20 mouse cellular contexts compared by ENCODE assay signal in genomic region chr7:96730360-96730759, GRCm38 (mm10).
DNase-seq lines count a peak whose midpoint lies in the region.
"Had no signal": no experiment of that assay in that cellular context is flagged by ENCODE, and none has a peak within 500 bp of the region (broad histone marks: within the 10 kb centered on the region; RNA-seq: fewer than 3 reads in every experiment).

No protein-coding gene starts in this region.

- no peaks in the 10 kb centered on the region for H3K9me3 ChIP-seq in heart, embryonic 10.5 days
- H3K9me3 ChIP-seq: heart, embryonic 13.5 days; limb, embryonic 12.5 days; neural tube, embryonic 13.5 days had no signal

- H3K36me3 ChIP-seq in heart, embryonic 10.5 days = peaks cover 5% of the 10 kb centered on the region; the same call in 1 of the 2 replicates
- H3K36me3 ChIP-seq: heart, embryonic 13.5 days had no signal

- intact Hi-C loops in left cerebral cortex, postnatal 14 days (cut with DNase I) = no loop called here

- WGBS in heart, embryonic 10.5 days = 78% methylated on average over 1 of the region's 1 CpGs

- H3K27ac ChIP-seq in heart, embryonic 10.5 days = no peak overlapping the region
- H3K27ac ChIP-seq: heart, embryonic 13.5 days; hindbrain, embryonic 14.5 days; limb, embryonic 12.5 days; neural tube, embryonic 13.5 days had no signal

- no peak overlapping the region for H3K4me3 ChIP-seq in heart, embryonic 10.5 days
- H3K4me3 ChIP-seq: heart, embryonic 13.5 days; limb, embryonic 12.5 days; neural tube, embryonic 13.5 days had no signal

- no peaks in the 10 kb centered on the region for H3K4me1 ChIP-seq in heart, embryonic 10.5 days

- peak; percentile 18 to 26 for DNase-seq in spleen, adult 18-20 months
- no peak for DNase-seq in spleen, postnatal 4 days (ENCODE audit: low spot score in 2 of 2)
- peak; percentile 6 for DNase-seq in CD4-positive helper T cell, adult 2 months (ENCODE audit: low read depth, low spot score)
- DNase-seq in induced T-regulatory cell, adult 2 months (ENCODE audit: low read depth) = peak; percentile 4
- DNase-seq in naive thymus-derived CD4-positive, alpha-beta T cell, adult 2 months (ENCODE audit: low read depth) = peak; percentile 7
- no peak for DNase-seq in heart, embryonic 10.5 days (ENCODE audit: low spot score)
- no peak for DNase-seq in left cerebral cortex, postnatal 14 days (ENCODE audit: low spot score in 2 of 2)
- DNase-seq: adrenal gland, postnatal 25 days; cerebellum, adult 11 months; cerebellum, postnatal 10 days; embryo, embryonic 11 days; forebrain, postnatal 0 days; kidney, postnatal 36 days; lung, embryonic 14.5 days; lung, postnatal 4 days; right cerebral cortex, postnatal 14 days had no signal

- H3K27me3 ChIP-seq in heart, embryonic 10.5 days (ENCODE audit: insufficient read depth, poor library complexity, severe bottlenecking) = peaks cover 44% of the 10 kb centered on the region
- H3K27me3 ChIP-seq: limb, embryonic 12.5 days had no signal

Comparison
In these comparisons a context has a peak if more than half of its experiments do, and no peak if none do; other contexts are left out.
1. DNase-seq: peak in spleen, adult 18-20 months (2 of 2), CD4-positive helper T cell, adult 2 months (single experiment), induced T-regulatory cell, adult 2 months (single experiment) and naive thymus-derived CD4-positive, alpha-beta T cell, adult 2 months (single experiment); none in spleen, postnatal 4 days (0 of 2), heart, embryonic 10.5 days (single experiment) and left cerebral cortex, postnatal 14 days (0 of 2).